Mouse (Mus musculus) frontal cortex, postnatal 36 days (tissue): ENCODE results near the gene Il17re.

ENCODE experiments used
- DNase-seq, 2 experiments: peaks; one replicate each; pipeline ENCODE4 v3.0.0; 2022; ENCODE audit warnings: low spot score in 2 of 2

Gene Il17re

DNA sequence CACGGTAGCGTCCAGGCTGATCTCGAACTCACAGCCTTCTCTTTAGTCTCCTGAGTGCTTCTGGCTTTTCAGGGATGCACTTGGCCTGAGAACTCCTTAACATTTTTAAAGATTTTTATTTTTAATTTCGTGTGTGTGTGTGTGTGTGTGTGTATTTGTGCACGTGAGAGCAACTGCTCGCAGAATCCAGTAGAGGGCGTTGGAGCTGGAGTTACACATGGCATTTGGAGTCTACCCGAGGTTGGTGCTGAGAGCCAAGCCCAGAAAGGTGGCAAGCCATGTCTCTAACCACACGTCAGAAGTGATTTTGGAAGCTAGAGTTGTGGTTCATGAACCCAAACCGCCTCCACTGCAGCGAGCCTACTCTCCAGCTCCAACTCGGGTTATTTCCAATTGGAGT, 15.2 kb upstream of the Il17re start:
- no peak for DNase-seq

DNA sequence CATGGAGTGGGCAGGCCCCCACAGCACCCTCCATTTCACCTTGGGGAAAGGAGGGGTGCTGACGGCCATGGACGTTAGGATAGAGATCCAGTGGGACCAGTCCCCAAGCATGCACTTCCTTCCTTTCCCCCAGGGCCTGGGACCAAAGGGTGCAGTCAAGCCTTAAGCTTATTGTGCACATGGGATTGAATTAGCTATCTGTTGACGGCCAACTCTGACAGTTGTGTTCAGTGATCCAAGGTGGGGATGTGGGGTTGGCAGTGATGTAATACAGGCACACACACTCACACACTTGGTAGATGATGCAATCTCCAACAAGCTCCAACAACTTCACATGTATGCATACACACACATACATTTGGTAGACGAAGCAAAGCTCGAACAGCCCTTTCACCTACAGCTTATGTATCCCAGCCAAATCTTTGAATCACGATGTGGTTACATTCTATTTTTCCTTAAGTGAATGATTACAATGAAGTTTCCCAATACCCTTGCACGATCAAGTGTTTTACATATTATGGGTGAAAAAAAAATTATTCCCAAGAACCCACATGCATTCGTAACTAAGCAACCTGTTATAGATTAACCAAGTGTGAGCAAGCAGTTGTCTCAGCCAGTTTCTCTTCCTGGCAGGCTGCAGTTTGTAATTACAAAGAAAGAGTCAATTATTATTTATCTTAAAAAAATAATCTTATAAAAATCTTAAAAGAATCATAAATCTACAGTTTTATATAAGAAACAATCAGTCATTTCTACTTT, 13.9 kb upstream of the Il17re start:
- no peak for DNase-seq

DNA sequence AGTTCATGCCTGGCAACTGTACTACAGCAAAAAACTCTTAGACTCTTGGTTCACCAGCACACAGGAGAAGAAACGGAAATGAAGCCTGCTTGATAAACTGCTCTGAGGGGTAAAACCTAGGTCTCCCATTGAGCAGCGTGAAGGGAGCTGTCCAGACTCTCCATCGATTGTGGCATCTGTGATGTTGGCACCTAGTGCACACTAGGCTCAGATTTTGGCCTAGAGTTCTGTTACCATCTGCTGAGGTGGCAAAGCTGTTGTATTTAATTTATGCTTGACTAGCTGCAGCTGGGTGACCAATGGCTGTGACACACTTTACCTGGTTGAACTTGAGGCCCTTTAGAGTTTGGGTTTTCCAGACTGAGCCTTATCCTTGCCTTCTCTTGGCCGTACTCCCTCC, 10.6 kb upstream of the Il17re start:
- no peak for DNase-seq

DNA sequence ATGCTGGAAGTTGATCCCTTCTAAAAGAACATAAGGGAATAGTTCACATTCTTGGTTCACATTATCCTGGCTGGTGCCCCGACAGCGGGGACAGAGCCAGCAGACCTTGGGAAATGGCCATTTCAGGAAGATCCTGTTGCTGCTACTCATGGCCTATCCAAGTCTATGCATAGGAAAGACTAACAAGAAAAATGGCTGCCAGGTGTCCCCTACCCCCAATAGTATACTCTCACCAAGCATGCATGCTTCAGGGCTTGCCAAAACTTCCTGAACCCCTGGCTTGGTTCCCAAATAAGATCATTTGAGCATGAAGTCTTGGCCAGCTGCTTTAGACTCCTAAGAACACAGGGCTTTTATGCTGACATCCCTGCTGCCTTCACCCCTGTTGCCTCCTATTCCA, 6.4 kb upstream of the Il17re start:
- no peak for DNase-seq

DNA sequence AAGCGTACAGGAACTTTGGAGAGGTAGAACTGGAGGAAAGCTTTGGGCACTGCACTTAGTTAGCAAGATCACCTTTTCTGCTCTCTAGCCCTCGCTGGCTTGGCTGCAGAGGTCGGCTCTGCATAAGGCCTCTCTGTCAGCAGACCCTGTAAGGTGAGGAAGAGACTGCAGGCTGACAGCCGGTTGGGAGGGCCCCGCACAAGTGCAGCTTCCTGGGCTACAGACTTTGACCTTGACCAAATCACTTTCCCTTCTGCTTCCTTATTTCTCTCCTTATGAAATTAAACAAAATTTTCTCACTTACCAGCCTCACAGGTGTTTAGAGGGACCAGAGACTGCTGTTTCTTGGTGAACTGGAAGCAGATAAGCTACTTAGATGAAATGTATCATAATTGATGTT, 3.3 kb upstream of the Il17re start:
- DNase-seq, result no peak

DNA sequence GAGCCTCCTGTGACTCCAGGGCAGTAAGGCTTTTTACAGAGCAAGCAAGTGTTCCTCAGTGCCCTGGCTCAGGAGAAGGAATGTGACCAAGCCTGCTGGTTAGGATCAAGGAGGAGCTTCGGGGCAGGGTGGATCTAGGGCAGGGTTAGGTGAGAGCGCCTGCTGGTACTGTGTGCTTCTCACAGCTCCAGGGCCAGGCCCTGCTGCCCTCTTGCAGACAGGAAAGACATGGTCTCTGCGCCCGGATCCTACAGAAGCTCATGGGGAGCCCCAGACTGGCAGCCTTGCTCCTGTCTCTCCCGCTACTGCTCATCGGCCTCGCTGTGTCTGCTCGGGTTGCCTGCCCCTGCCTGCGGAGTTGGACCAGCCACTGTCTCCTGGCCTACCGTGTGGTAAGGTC, 351 bp downstream of the Il17re start:
- DNase-seq, result no peak

DNA sequence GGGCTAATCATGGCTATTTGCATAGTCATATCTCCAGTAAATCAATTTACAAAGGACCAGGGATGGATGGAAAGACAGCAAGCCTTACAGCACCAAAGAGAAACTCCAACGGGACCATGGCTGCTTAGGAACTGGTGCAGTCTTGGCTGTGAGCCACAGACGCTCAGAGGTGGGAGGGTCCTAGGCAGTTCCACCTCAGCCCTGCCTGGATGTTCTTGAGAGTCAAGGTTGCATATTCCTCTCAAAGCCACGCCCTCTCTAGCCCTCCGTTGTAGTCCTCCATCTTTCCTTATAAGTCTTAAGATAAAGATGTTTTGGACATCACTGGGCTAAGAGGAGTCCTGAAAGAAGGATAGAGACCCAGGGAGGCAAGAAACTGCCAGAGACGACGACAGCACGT, 5.8 kb downstream of the Il17re start:
- no peak for DNase-seq

DNA sequence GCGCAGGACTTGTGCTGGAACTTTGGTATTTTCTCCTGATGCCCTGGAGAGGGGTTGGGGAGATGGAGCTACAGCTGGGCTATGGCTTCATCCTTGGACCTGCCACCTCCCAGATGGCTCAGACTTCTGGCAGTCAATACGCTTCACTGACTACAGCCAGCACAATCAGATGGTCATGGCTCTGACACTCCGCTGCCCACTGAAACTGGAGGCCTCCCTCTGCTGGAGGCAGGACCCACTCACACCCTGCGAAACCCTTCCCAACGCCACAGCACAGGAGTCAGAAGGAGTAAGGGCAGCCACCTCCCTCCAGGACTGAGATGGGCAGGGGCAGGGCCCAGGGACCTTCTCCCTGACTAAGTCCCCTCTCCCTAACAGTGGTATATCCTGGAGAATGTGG, 7.3 kb downstream of the Il17re start:
- no peak for DNase-seq

DNA sequence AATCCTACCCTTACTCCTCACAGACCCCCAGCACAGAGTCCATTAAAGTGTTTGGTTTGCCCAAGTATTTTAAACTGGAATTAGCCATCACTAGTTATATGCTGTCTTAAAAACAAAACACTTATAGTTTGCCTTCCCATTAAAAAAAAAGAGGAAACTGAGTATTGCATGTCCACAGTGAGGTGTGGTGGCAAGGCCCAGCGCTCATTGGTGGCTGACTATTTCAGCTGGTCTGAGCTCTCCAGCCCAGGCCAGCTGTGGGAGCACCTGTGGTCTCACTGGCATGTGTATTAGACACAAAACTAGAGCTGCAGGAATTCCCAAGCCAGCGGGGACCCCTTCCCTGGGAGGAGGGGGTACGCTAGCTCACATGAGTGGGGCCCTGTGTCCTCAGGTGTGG, 10.2 kb downstream of the Il17re start:
- no peak for DNase-seq

DNA sequence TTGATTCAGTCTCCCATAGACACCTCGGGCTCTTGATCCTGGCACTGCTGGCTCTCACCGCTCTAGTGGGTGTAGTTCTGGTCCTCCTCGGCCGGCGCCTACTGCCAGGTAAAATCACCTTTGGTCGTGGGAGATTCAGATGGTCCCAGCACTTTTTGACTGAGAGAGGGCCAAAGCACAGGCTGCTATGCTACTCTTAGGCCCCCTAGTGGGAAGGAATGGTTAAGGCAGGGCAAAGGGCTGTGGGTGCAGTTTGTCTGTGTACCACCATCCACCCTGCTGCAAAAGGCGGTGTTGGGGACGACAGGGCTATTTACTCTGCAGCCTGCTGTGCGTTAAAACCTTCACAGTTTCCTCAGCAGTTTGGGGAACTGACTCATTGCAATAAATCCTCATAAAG, 10.7 kb downstream of the Il17re start:
- peak; percentile 54 to 67 for DNase-seq

DNA sequence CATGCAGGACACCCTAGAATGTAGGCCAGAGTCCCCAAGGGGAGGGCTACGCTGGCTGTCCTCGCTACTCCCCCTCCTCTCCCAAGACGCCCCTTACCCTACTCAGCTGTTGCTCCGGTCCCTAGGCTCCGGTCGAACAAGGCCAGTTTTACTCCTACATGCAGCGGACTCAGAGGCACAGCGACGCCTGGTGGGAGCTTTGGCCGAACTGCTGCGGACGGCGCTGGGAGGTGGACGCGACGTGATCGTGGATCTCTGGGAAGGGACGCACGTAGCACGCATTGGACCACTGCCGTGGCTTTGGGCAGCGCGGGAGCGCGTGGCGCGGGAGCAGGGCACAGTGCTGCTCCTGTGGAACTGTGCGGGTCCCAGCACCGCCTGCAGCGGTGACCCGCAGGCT, 11.1 kb downstream of the Il17re start:
- DNase-seq, result peak; percentile 65 to 76

DNA sequence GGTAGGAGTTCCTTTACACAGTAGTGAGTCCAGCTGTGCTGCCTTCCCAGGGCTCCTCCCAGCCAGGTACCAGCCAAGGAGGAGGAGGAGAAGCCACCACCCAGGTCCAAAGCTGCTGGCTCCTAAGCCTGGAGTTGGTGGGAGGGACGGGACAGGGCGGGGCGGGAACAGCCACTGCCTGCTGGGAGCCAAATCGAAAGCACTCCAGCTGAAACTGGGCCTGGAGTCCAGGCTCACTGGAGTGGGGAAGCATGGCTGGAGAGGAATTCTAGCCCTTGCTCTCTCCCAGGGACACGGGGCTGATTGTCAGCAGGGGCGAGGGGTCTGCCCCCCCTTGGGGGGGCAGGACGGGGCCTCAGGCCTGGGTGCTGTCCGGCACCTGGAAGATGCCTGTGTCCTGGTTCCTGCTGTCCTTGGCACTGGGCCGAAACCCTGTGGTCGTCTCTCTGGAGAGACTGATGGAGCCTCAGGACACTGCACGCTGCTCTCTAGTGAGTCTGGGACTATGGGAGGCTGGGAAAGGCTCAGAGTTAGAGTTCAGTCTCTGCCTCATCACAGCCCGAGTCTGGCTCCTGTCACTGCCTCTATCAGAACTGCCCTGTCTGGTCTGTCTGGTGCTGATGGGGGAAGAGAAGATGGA, 13.1 kb downstream of the Il17re start, which contains the start of gene Il17rc:
Il17rc (plus strand) TSS at position 131 of the 640 bp plus-strand sequence.
- DNase-seq, result no peak

DNA sequence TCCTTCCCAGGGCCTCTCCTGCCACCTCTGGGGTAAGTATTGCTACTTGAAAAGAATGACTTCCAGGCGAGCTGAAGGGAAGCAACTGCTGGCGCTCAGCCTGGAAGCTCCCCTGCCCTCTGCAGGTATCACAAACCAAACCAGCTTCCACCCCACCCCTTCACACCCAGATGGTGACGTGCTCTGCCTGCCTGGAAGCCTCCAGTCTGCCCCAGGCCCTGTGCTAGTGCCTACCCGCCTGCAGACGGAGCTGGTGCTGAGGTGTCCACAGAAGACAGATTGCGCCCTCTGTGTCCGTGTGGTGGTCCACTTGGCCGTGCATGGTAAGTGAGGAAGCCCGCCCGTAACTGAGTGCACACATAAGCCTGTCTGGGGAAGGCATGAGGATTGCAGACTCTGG, 13.8 kb downstream of the Il17re start:
- no peak for DNase-seq

DNA sequence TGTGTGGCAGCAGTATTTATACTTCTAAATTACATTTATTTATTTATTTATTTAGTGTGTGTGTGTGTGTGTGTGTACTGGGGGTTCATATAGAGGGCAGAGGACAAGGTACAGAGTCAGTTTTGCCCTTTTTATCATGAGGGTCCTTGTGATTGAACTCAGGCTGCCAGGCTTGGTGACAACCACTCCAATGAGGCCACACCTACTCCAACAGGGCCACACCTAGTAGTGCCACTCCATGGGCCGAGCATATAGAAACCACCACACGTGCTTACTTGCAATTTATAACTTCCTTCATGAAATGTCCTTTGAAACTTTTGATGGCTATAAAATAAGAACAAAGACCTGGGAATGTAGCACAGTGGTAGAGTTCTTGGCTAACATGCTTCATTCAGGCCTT, 15.0 kb downstream of the Il17re start:
- DNase-seq, result no peak

DNA sequence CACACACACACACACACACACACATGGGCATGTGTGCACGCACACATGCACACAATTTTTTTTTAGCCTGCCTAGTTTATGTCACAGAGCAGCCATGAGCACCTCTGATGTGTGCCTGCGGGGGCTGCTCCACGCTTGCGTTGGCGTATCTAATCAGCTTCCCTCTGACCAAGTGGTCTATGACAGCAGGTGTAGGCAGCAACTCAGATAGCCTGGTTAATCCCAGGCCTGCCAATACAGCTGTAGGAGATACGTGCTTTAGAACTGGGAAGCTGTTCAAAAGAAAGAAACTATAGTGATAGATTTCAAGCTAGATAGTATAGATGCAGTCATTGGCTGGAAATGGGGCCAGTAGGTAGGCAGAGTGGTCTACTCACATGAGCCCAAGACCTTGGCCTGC, 15.4 kb downstream of the Il17re start:
- DNase-seq, result no peak

DNA sequence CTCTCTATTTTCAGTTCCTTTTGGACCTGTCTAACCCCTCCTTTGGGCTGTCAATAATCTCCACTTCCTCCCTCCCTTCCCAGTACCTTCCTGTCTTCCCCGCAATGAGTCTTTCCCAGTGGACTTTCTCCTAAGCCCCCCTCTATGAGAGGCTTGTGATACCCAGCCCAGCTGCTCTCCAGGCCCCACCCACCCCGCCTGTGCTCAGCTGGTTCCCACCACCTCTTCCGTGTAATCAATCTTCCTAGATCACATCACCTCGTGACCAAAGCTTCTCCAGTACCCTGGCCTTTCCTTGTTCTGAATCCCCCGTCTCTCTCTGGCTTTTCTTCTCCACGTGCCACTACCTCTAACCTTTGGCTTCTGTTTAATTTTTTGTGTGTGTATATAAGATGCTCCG, 19.1 kb downstream of the Il17re start:
- DNase-seq, result no peak

DNA sequence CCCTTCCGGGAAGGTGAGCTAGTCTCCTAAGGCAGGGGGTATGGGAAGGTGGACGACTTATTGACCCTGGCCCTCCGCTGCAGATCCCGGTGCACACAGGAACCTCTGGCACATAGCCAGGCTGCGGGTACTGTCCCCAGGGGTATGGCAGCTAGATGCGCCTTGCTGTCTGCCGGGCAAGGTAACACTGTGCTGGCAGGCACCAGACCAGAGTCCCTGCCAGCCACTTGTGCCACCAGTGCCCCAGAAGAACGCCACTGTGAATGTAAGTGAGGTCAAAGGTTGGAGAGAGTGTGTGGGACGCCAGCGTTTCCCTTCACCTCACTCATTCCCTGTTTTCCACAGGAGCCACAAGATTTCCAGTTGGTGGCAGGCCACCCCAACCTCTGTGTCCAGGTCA, 20.6 kb downstream of the Il17re start:
- no peak for DNase-seq

DNA sequence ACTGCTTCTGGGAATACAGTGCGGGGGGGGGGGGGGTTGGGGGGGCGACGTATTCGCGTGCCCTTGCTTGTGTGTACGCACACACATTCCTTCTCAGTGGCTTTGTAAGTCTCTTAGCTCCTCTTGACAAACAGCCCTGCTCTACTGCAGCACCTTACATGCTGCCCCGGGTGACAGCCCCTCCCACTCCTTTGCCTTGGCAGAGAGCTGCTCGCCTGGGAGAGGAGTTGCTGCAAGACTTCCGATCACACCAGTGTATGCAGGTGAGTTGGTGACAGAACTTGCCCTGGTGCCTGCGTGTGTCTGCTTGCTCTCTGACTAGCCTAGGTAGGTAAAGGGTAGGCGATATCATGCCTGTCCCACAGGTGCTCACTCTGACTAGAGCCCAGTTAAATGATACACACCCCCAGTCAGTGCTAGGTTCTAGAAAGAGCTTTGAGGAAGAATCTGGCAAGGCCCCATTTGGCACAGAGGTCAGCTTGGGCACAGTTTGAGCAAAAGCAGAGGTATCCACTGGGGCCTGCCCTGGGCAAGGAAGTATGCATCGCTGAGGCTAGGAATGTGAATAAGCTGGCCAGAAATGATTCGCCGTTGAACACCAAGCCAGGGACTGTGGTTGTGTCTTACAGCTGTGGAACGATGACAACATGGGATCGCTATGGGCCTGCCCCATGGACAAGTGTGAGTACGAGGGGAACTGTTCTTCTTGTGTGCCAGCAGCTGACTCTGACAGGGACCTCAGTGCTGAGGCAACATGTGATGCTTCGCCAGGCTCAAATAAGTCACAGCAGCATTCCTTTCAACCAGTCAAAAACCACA, 22.5 kb downstream of the Il17re start:
- DNase-seq, result no peak

DNA sequence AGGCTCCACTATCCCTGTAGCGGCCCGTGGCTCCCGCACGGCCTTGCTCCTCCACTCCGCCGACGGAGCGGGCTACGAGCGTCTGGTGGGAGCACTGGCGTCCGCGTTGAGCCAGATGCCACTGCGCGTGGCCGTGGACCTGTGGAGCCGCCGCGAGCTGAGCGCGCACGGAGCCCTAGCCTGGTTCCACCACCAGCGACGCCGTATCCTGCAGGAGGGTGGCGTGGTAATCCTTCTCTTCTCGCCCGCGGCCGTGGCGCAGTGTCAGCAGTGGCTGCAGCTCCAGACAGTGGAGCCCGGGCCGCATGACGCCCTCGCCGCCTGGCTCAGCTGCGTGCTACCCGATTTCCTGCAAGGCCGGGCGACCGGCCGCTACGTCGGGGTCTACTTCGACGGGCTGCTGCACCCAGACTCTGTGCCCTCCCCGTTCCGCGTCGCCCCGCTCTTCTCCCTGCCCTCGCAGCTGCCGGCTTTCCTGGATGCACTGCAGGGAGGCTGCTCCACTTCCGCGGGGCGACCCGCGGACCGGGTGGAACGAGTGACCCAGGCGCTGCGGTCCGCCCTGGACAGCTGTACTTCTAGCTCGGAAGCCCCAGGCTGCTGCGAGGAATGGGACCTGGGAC, 24.3 kb downstream of the Il17re start:
- DNase-seq, result no peak

DNA sequence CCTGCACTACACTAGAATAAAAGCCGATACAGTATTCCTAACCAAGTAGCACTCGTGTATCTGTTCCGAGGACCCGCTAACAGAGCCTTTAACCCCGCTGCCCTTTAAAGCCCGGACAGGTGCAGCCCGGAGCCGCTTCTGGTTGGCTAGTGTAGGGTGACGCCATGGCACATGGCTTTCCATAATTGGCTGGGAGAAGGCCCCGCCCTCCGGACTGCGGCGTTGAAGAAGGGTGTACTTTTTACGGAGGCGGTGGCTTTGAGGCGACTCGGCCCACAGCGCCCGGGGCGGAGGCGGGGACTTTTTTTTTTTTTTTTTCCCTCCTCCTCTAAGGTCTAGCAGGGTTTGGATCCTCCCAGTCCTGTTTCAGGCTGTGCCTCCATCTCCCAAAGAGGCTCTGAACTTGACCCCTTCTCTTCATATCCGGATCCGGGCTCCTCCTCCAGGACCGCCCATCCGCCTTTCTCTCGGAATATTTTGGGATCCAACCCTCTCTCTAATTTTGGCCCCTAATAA, 24.9 kb downstream of the Il17re start, which contains the start of gene Creld1:
Creld1 (plus strand) TSS at position 198 of the 516 bp plus-strand sequence.
- peak; percentile 93 to 94 for DNase-seq

DNA sequence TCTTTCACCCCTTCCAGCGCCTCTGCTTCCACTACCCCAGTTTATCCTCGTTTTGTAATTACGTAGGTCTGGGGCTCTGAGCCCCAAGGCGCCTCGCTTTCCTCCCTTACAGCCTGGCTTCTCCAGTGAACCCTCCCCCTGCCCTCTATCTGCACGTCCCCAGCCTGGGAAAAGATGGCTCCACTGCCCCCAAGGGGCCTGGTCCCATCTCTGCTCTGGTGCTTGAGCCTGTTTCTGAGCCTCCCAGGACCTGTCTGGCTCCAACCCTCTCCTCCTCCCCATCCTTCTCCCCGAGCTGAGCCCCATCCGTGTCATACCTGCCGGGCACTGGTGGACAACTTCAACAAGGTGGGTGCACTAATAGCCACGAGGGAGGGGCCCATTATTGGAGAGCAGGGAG, 25.4 kb downstream of the Il17re start:
- DNase-seq, result no peak

DNA sequence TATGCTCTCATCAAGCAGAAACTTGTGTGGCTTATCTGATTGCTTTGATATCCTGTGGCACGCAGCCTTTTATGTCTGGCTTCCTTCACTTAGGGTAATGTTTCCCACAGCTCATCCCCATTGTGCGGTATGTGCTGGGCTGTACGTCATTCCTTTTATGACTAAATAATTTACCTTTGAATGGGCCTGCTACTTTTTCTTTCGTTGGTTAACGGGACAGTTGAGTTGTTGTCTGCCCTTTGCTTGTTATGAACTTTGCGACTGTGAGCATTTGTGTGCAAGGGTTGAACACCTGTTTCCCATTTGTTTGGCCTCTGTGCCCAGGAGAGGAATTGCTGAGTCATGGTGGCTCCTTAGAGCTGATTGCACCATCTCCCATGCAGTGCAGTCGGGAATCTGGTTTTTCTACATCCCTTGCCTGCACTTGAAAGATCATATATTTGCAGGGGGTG, 28.9 kb downstream of the Il17re start:
- DNase-seq, result no peak
